Mouse (Mus musculus): ENCODE results near the gene Commd1. TPM values are rescaled to one million over a fixed set of nuclear protein-coding genes. Genes with fewer than 3 reads are reported as not detected.

Gene Commd1
- total and polyA plus RNA-seq, 3 experiments, result 102 to 113 TPM; not detected in 1

- TF ChIP-seq MAFK (IDR thresholded peaks at IDR 0.05; ENCODE audit: borderline replicate concordance, low read depth, low read length) (0 out of 2 replicates have a peak, but pooled peaks have one; percentile 62), POLR2AphosphoS5 (IDR thresholded peaks at IDR 0.05; ENCODE audit: borderline replicate concordance, low read depth, low read length) (no peak), ZMIZ1 (IDR thresholded peaks at IDR 0.05; ENCODE audit: low read depth, low read length) (0 out of 2 replicates have a peak, but pooled peaks have one; percentile 43), JUND (IDR thresholded peaks at IDR 0.05; ENCODE audit: low read depth, low read length) (no peak), EP300 (IDR thresholded peaks at IDR 0.05; ENCODE audit: low read depth in 1 of 2, low read length in 2 of 2) (no peak), ZKSCAN1 (IDR thresholded peaks at IDR 0.05; ENCODE audit: low read depth, low read length) (no peak), CTCF (IDR thresholded peaks at IDR 0.05 in 2 of 3, conservative IDR thresholded peaks at IDR 0.05 in 1 of 3; ENCODE audit: control insufficient read depth in 1 of 3, insufficient read depth in 1 of 3, low read depth in 2 of 3, low read length in 3 of 3, poor library complexity in 1 of 3, severe bottlenecking in 1 of 3) (no peak), POLR2A (IDR thresholded peaks at IDR 0.05; ENCODE audit: control insufficient read depth in 1 of 2, insufficient read depth in 1 of 2, low read depth in 1 of 2, low read length in 2 of 2, poor library complexity in 1 of 2) (peak in 1 of 2 experiments; percentile 23; a peak in 2 of 4 replicates), ZC3H11A (IDR thresholded peaks at IDR 0.05; ENCODE audit: low read depth, low read length) (no peak), KAT2A (conservative IDR thresholded peaks at IDR 0.05; ENCODE audit: low read depth, low read length) (no peak)
- Histone ChIP-seq H3K9ac (ENCODE audit: control insufficient read depth, low read depth, low read length, poor library complexity, severe bottlenecking) (no peak overlapping the region), H3K27me3 (ENCODE audit: control insufficient read depth in 1 of 2, insufficient read depth in 2 of 2, low read length in 2 of 2) (no peaks in the 10 kb centered on the region), H3K36me3 (ENCODE audit: control insufficient read depth in 1 of 2, insufficient read depth in 2 of 2, low read length in 2 of 2) (peaks cover 4 to 42% of the 10 kb centered on the region in 2 experiments; a peak in 3 of 4 replicates), H3K4me1 (ENCODE audit: control insufficient read depth in 1 of 2, insufficient read depth in 2 of 2, low read length in 2 of 2) (peaks cover 0 to 3% of the 10 kb centered on the region in 2 experiments; a peak in 1 of 4 replicates), H3K79me2 (ENCODE audit: control insufficient read depth, insufficient read depth, low read length, poor library complexity) (peaks cover under 1% of the 10 kb centered on the region; the same call in 1 of the 2 replicates), H3K4me3 (ENCODE audit: control insufficient read depth in 1 of 2, insufficient read depth in 1 of 2, low read depth in 2 of 2, low read length in 2 of 2) (no peak overlapping the region), H3K27ac (ENCODE audit: control insufficient read depth, low read depth, low read length) (no peak overlapping the region), H3K9me3 (replicated peaks; ENCODE audit: insufficient read depth, low read length) (no peaks in the 10 kb centered on the region)
- no peak for DNase-seq (ENCODE audit: low read depth, low spot score)
These were observed 23.1 kb upstream of the Commd1 start for GRCm38 (mm10) chr11:23005276-23005675.

GRCm38 (mm10) chr11:22998308-22998707, 16.1 kb upstream of the Commd1 start:
- H3K36me3 ChIP-seq (ENCODE audit: control insufficient read depth in 1 of 2, insufficient read depth in 2 of 2, low read length in 2 of 2), result peaks cover 45 to 86% of the 10 kb centered on the region in 2 experiments
- no peak overlapping the region for H3K9ac ChIP-seq (ENCODE audit: control insufficient read depth, low read depth, low read length, poor library complexity, severe bottlenecking)
- peaks cover 10% of the 10 kb centered on the region in 2 experiments; a peak in 2 of 4 replicates for H3K4me1 ChIP-seq (ENCODE audit: control insufficient read depth in 1 of 2, insufficient read depth in 2 of 2, low read length in 2 of 2)
- DNase-seq (ENCODE audit: low read depth, low spot score), result peak; percentile 70
- no peak overlapping the region for H3K4me3 ChIP-seq (ENCODE audit: control insufficient read depth in 1 of 2, insufficient read depth in 1 of 2, low read depth in 2 of 2, low read length in 2 of 2)
- TF ChIP-seq POLR2AphosphoS5 (IDR thresholded peaks at IDR 0.05; ENCODE audit: borderline replicate concordance, low read depth, low read length), result no peak
- TF ChIP-seq MXI1 (IDR thresholded peaks at IDR 0.05; ENCODE audit: low read depth, low read length), result peak; percentile 40; the same call in 1 of the 2 replicates
- TF ChIP-seq RCOR1 (IDR thresholded peaks at IDR 0.05; ENCODE audit: low read depth, low read length), result peak; percentile 54; the same call in 1 of the 2 replicates
- TF ChIP-seq GATA1 (IDR thresholded peaks at IDR 0.05; ENCODE audit: low read depth, low read length), result peak; percentile 89
- TF ChIP-seq JUND (IDR thresholded peaks at IDR 0.05; ENCODE audit: low read depth, low read length), result no peak
- no peak for TF ChIP-seq ELF1 (IDR thresholded peaks at IDR 0.05; ENCODE audit: low read depth, low read length)
- TF ChIP-seq TAL1 (IDR thresholded peaks at IDR 0.05; ENCODE audit: low read length), result peak; percentile 20
- peak; percentile 41 to 55; a peak in 2 of 4 replicates for TF ChIP-seq EP300 (IDR thresholded peaks at IDR 0.05; ENCODE audit: low read depth in 1 of 2, low read length in 2 of 2)
- TF ChIP-seq SIN3A (IDR thresholded peaks at IDR 0.05; ENCODE audit: low read length), result peak; percentile 95
- peak; percentile 95 for TF ChIP-seq ETS1 (IDR thresholded peaks at IDR 0.05; ENCODE audit: low read depth, low read length)
- TF ChIP-seq E2F4 (IDR thresholded peaks at IDR 0.05; ENCODE audit: borderline replicate concordance, low read depth, low read length), result no peak
- H3K79me2 ChIP-seq (ENCODE audit: control insufficient read depth, insufficient read depth, low read length, poor library complexity), result peaks cover 21% of the 10 kb centered on the region
- no peaks in the 10 kb centered on the region for H3K27me3 ChIP-seq (ENCODE audit: control insufficient read depth in 1 of 2, insufficient read depth in 2 of 2, low read length in 2 of 2)
- H3K9me3 ChIP-seq (replicated peaks; ENCODE audit: insufficient read depth, low read length), result no peaks in the 10 kb centered on the region
- H3K27ac ChIP-seq (ENCODE audit: control insufficient read depth, low read depth, low read length), result no peak overlapping the region
